Mouse (Mus musculus): ENCODE results near the gene Mef2c.

GRCm38 (mm10) chr13:83552051-83552450 is 48.2 kb downstream of the Mef2c start:
- no peak for TF ChIP-seq POLR2A (IDR thresholded peaks at IDR 0.05; ENCODE audit: borderline replicate concordance, extremely low read depth, insufficient read depth, insufficient read length, poor library complexity, severe bottlenecking)
- TF ChIP-seq CTCF (IDR thresholded peaks at IDR 0.05; ENCODE audit: borderline replicate concordance, extremely low read depth, insufficient read depth, insufficient read length): no peak
